Mouse (Mus musculus) limb, embryonic 11.5 days (tissue): Measurements from ENCODE around the gene Gfra1. TPM values are rescaled to one million over a fixed set of nuclear protein-coding genes. Genes with fewer than 3 reads are reported as not detected.
A peak's percentile ranks its signal among the peaks of the same experiment; 100 is the strongest.

Source experiments
- ATAC-seq: fragments of 200-750 bp; cut with Nextera tagmentation; 2 replicates; pipeline ENCODE4 v1.8.0; 2017; ENCODE audit warnings: low read depth; ENCODE audit not compliant: insufficient number of reproducible peaks, low FRiP score, low TSS enrichment
- DNase-seq: peaks from one replicate; pipeline ENCODE4 v3.0.0-alpha.2; 2015; ENCODE audit warnings: low spot score
- H3K27ac ChIP-seq: fragments of 300-500 bp; sonication (generic); replicated peaks from 2 replicates; pipeline ENCODE4 v1.5.1; 2014; ENCODE audit warnings: low read depth, mild to moderate bottlenecking, low read length
- H3K27me3 ChIP-seq: fragments of 300-500 bp; sonication (generic); 2 replicates; pipeline ENCODE4 v1.6.1; 2014; ENCODE audit warnings: mild to moderate bottlenecking, low read length, mixed read lengths; ENCODE audit not compliant: control insufficient read depth, insufficient read depth
- H3K36me3 ChIP-seq: fragments of 300-500 bp; sonication (generic); 2 replicates; pipeline ENCODE4 v1.6.1; 2014; ENCODE audit warnings: mild to moderate bottlenecking, low read length, moderate library complexity, mixed read lengths; ENCODE audit not compliant: control insufficient read depth, insufficient read depth
- H3K4me1 ChIP-seq: fragments of 300-500 bp; sonication (generic); 2 replicates; pipeline ENCODE4 v1.6.1; 2014; ENCODE audit warnings: low read length, mixed read lengths; ENCODE audit not compliant: control insufficient read depth, insufficient read depth
- H3K4me2 ChIP-seq: fragments of 300-500 bp; sonication (generic); 2 replicates; pipeline ENCODE4 v1.6.1; 2014; ENCODE audit warnings: low read depth, mild to moderate bottlenecking, moderate library complexity; ENCODE audit not compliant: severe bottlenecking
- H3K4me3 ChIP-seq: fragments of 300-500 bp; sonication (generic); 2 replicates; pipeline ENCODE4 v1.5.1; 2014; ENCODE audit warnings: low read depth, low read length
- H3K9ac ChIP-seq: fragments of 300-500 bp; sonication (generic); 2 replicates; pipeline ENCODE4 v1.6.1; 2014; ENCODE audit warnings: mild to moderate bottlenecking, low read length
- H3K9me3 ChIP-seq: fragments of 300-500 bp; sonication (generic); 2 replicates; pipeline ENCODE4 v1.6.1; 2016; ENCODE audit warnings: low read length; ENCODE audit not compliant: control insufficient read depth
- WGBS: fragments of 180-500 bp; shearing (Covaris S2); extraction: QIAGEN DNeasy Blood & Tissue Kit; methylation state at CpG from one replicate; pipeline ENCODE4 v1.1.7; 2014; 5-methylcytosine and 5-hydroxymethylcytosine counted together
- polyA plus RNA-seq: library from polyadenylated mRNA; unstranded; fragments of >200 nt; fragmentation: Nextera tagmentation; extraction: Ambion mirVana; gene quantifications from 2 replicates; pipeline ENCODE4 v1.2.1, GENCODE M21; 2014

Gfra1 gene
- polyA plus RNA-seq, 1 experiment from 2014 or later, result 5.6 TPM

- 88% methylated on average over 8 of the region's 8 CpGs for WGBS
- Histone ChIP-seq H3K4me2 (no peak overlapping the region), H3K4me3 (no peak overlapping the region), H3K4me1 (peaks cover 7% of the 10 kb centered on the region), H3K36me3 (no peaks in the 10 kb centered on the region), H3K27me3 (no peaks in the 10 kb centered on the region), H3K9me3 (no peaks in the 10 kb centered on the region), H3K9ac (no peak overlapping the region), H3K27ac (no peak overlapping the region)
- DNase-seq (no peak), ATAC-seq (no peak)
These were observed 205.5 kb downstream of the Gfra1 start for GRCm38 (mm10) chr19:58250237-58250636.

- H3K9me3 ChIP-seq, result no peaks in the 10 kb centered on the region
- H3K9ac ChIP-seq, result no peak overlapping the region
- DNase-seq (peak; percentile 61), ATAC-seq (no peak)
- peak overlapping the region; percentile 8; the same call in 1 of the 2 replicates for H3K4me2 ChIP-seq
- H3K4me1 ChIP-seq, result peaks cover 29% of the 10 kb centered on the region
- no peaks in the 10 kb centered on the region for H3K36me3 ChIP-seq
- no peak overlapping the region for H3K4me3 ChIP-seq
- H3K27me3 ChIP-seq, result no peaks in the 10 kb centered on the region
- H3K27ac ChIP-seq, result peak overlapping the region; percentile 11; the same call in 1 of the 2 replicates
- 15% methylated on average over 4 of the region's 4 CpGs for WGBS
These were observed 211.6 kb downstream of the Gfra1 start for GRCm38 (mm10) chr19:58244148-58244547.

GRCm38 (mm10) chr19:58243604-58244003 is 212.1 kb downstream of the Gfra1 start:
- no peak overlapping the region for H3K4me3 ChIP-seq
- 0 out of 2 replicates have a peak overlapping the region, but pooled peaks have one; percentile 18 for H3K27ac ChIP-seq
- DNase-seq (no peak), ATAC-seq (0 out of 2 replicates have a peak, but pooled peaks have one; percentile 26)
- H3K4me1 ChIP-seq, result peaks cover 29% of the 10 kb centered on the region
- H3K4me2 ChIP-seq, result no peak overlapping the region
- H3K27me3 ChIP-seq, result no peaks in the 10 kb centered on the region
- no peaks in the 10 kb centered on the region for H3K36me3 ChIP-seq
- WGBS, result 49% methylated on average over 1 of the region's 1 CpGs
- no peak overlapping the region for H3K9ac ChIP-seq
- H3K9me3 ChIP-seq, result no peaks in the 10 kb centered on the region

GRCm38 (mm10) chr19:58238325-58238724 is 217.4 kb downstream of the Gfra1 start:
- no peak overlapping the region for H3K4me3 ChIP-seq
- no peaks in the 10 kb centered on the region for H3K9me3 ChIP-seq
- no peak overlapping the region for H3K9ac ChIP-seq
- H3K4me1 ChIP-seq, result peaks cover 6% of the 10 kb centered on the region; the same call in 1 of the 2 replicates
- H3K36me3 ChIP-seq, result no peaks in the 10 kb centered on the region
- no peak overlapping the region for H3K27ac ChIP-seq
- 85% methylated on average over 8 of the region's 8 CpGs for WGBS
- DNase-seq (no peak), ATAC-seq (no peak)
- no peak overlapping the region for H3K4me2 ChIP-seq
- no peaks in the 10 kb centered on the region for H3K27me3 ChIP-seq

GRCm38 (mm10) chr19:58227725-58228124 is 228.0 kb downstream of the Gfra1 start:
- H3K9ac ChIP-seq, result no peak overlapping the region
- WGBS, result 48% methylated on average over 9 of the region's 9 CpGs
- no peak overlapping the region for H3K27ac ChIP-seq
- H3K4me2 ChIP-seq, result no peak overlapping the region
- no peak for ATAC-seq
- H3K27me3 ChIP-seq, result no peaks in the 10 kb centered on the region
- DNase-seq, result no peak
- no peaks in the 10 kb centered on the region for H3K36me3 ChIP-seq
- peaks cover 22% of the 10 kb centered on the region for H3K4me1 ChIP-seq
- no peaks in the 10 kb centered on the region for H3K9me3 ChIP-seq
- no peak overlapping the region for H3K4me3 ChIP-seq

GRCm38 (mm10) chr19:58226882-58227281 is 228.8 kb downstream of the Gfra1 start:
- ATAC-seq (no peak), DNase-seq (no peak)
- Histone ChIP-seq H3K9me3 (no peaks in the 10 kb centered on the region), H3K27ac (no peak overlapping the region), H3K36me3 (no peaks in the 10 kb centered on the region), H3K4me1 (peaks cover 22% of the 10 kb centered on the region), H3K4me2 (no peak overlapping the region), H3K27me3 (no peaks in the 10 kb centered on the region), H3K4me3 (no peak overlapping the region), H3K9ac (no peak overlapping the region)
- 9% methylated on average over 3 of the region's 3 CpGs for WGBS

- no peak overlapping the region for H3K27ac ChIP-seq
- H3K4me1 ChIP-seq, result no peaks in the 10 kb centered on the region
- no peak overlapping the region for H3K4me3 ChIP-seq
- H3K4me2 ChIP-seq, result peak overlapping the region; percentile 12; the same call in 1 of the 2 replicates
- no peak for ATAC-seq
- H3K9ac ChIP-seq, result no peak overlapping the region
- H3K36me3 ChIP-seq, result no peaks in the 10 kb centered on the region
- no peaks in the 10 kb centered on the region for H3K9me3 ChIP-seq
- WGBS, result 25% methylated on average over 25 of the region's 25 CpGs
- no peaks in the 10 kb centered on the region for H3K27me3 ChIP-seq
- peak; percentile 59 for DNase-seq
These were observed 235.5 kb downstream of the Gfra1 start for GRCm38 (mm10) chr19:58220061-58220831.

- no peak overlapping the region for H3K9ac ChIP-seq
- no peak overlapping the region for H3K4me2 ChIP-seq
- 90% methylated on average over 4 of the region's 4 CpGs for WGBS
- no peaks in the 10 kb centered on the region for H3K4me1 ChIP-seq
- no peaks in the 10 kb centered on the region for H3K27me3 ChIP-seq
- H3K9me3 ChIP-seq, result no peaks in the 10 kb centered on the region
- ATAC-seq, result no peak
- no peaks in the 10 kb centered on the region for H3K36me3 ChIP-seq
- H3K4me3 ChIP-seq, result no peak overlapping the region
- DNase-seq, result no peak
- no peak overlapping the region for H3K27ac ChIP-seq
These were observed 238.1 kb downstream of the Gfra1 start for GRCm38 (mm10) chr19:58217591-58217990.
